Mouse (Mus musculus) bone marrow macrophage, adult 2 months (primary cell): ENCODE data around the gene Col13a1. TPM values are rescaled to one million over a fixed set of nuclear protein-coding genes. Genes with fewer than 3 reads are reported as not detected.

ENCODE experiments used
- H3K27ac ChIP-seq: 2 replicates; pipeline ENCODE4 v1.5.1; 2012; ENCODE audit warnings: low read depth, low read length; ENCODE audit not compliant: insufficient read depth
- H3K4me1 ChIP-seq: 2 replicates; pipeline ENCODE4 v1.6.1; 2012; ENCODE audit warnings: low read length; ENCODE audit not compliant: control insufficient read depth, insufficient read depth
- H3K4me3 ChIP-seq: 2 replicates; pipeline ENCODE4 v1.5.1; 2012; ENCODE audit warnings: mild to moderate bottlenecking, low read length, moderate library complexity; ENCODE audit not compliant: insufficient read depth
- CTCF ChIP-seq: IDR thresholded peaks from 2 replicates; pipeline ENCODE4 v1.5.1; 2012; ENCODE audit warnings: low read depth, mild to moderate bottlenecking, low read length, moderate library complexity
- POLR2A ChIP-seq: IDR thresholded peaks from 2 replicates; pipeline ENCODE4 v1.6.1; 2012; ENCODE audit warnings: mild to moderate bottlenecking, low read depth, low read length, borderline replicate concordance
- polyA plus RNA-seq: library from polyadenylated mRNA; stranded (reverse); fragments of >200 nt; gene quantifications from 2 replicates; pipeline ENCODE4 v1.2.4, GENCODE M21; 2012; ENCODE audit not compliant: missing spikeins, insufficient read depth, insufficient read length

Col13a1 gene
- polyA plus RNA-seq, 1 experiment: not detected

DNA sequence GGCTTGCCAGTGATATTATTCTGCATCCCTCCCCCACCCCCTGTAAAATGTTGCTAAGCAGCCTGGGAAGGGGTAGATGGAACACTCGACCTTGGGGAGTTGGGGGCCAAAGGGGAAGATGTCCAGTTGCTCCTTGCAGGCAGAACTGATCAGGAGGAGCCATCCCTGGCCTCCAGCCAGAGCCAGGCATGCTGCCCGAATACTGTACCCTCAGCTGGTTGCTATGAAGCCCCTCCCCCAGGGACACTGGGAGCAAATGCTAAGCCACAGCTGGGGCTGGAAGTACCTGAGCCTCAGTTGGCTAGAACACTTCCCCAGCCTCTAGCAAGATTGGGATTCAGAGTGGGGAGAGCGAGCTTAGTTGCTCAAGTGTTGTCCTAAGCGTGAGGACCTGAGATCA, 6.9 kb downstream of the Col13a1 start:
- no peak overlapping the region for H3K27ac ChIP-seq
- no peaks in the 10 kb centered on the region for H3K4me1 ChIP-seq
- no peak overlapping the region for H3K4me3 ChIP-seq
- TF ChIP-seq CTCF: no peak

DNA sequence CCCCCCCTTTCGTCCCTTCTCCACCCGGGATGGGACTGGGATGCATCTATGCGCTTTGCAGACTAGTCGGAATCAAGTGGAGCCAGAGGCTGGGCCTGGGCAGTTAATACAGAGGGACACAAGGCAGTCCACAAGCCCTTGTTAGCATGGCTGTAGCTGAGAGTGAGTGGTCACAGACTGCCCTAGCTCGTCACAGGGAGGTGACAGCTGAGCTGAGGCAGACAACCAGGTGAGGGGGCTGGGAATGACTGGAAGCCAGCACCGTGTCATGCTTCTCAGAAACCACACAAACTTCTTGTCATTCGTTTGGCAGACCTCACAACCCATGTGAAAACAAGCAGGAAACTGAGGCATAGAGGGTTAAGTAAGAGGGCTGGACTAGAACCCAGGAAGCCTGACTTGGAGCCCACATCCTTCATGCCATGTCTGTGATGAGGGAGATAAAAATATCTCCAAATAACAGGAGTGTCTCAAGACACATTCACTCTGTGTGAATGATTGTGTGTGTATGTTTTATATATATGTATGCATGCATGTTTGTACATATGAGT, 10.8 kb downstream of the Col13a1 start:
- Histone ChIP-seq H3K4me1 (no peaks in the 10 kb centered on the region), H3K4me3 (no peak overlapping the region), H3K27ac (no peak overlapping the region)
- TF ChIP-seq POLR2A: no peak
- no peak for TF ChIP-seq CTCF

DNA sequence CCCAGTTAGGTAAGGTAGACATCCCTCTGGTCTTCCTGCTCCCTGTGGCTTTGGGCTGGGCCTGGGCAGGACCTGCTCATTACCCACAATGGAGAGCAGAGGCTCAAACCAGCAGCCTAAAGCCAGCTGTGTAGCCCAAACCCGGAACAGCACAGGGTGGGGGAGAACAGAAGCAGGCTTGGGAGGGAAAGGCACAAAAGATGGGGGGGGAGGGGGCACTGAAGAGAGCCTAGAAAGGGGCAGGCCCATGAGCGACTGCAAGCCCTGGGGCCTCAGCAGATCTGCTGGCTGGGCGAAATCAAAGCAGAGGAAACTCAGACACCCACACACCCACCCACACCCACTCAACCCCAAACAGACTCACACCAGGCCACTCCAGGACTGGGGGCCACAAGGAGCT, 11.7 kb downstream of the Col13a1 start:
- Histone ChIP-seq H3K27ac (no peak overlapping the region), H3K4me1 (no peaks in the 10 kb centered on the region), H3K4me3 (no peak overlapping the region)
- TF ChIP-seq POLR2A: no peak
- TF ChIP-seq CTCF: no peak

DNA sequence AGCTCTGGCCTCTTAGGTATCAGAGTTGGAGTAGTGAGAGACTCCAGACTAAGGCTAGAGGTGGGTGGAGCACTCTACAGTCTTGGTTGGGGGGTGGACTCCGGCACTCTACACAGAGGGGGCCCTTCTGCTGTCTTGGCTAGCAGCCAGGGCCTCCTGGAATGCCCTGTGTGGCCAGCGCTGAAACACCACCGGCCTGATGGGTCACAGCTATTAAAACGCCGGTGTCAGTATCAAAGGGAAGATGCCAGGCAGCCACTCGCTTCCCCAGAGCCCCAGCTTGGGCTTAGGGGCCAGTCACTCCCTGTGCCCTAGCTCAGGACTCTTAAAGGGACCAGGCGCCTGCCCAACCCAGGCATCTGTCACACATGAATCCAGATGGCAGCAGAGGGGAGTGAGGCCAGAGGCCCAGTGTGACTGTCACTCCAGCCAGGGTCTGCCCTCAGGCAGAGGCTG, 13.5 kb downstream of the Col13a1 start:
- no peak overlapping the region for H3K27ac ChIP-seq
- no peak for TF ChIP-seq POLR2A
- no peak for TF ChIP-seq CTCF
- no peak overlapping the region for H3K4me3 ChIP-seq
- no peaks in the 10 kb centered on the region for H3K4me1 ChIP-seq

DNA sequence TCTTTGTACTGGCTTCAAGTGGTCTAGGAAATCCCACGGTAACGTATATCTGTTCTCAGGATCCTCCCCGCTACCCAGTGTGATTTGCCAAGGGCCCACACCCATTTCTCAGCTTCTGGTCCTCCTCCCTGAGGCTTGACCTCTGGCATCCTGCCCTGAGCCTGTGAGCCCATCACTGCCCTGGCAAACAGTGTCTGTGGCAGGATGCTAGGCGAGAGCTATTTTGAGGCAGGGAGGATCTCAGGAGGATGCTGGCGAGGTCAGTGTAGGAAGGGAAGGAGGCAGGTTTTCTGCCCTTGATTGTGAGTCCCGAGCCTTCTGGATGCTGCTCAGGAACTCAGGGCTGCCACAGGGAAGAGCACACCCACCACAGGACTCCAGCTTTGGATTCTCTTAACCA, 22.2 kb downstream of the Col13a1 start:
- H3K27ac ChIP-seq: no peak overlapping the region
- H3K4me3 ChIP-seq: no peak overlapping the region
- TF ChIP-seq CTCF: no peak
- no peak for TF ChIP-seq POLR2A
- H3K4me1 ChIP-seq: no peaks in the 10 kb centered on the region

DNA sequence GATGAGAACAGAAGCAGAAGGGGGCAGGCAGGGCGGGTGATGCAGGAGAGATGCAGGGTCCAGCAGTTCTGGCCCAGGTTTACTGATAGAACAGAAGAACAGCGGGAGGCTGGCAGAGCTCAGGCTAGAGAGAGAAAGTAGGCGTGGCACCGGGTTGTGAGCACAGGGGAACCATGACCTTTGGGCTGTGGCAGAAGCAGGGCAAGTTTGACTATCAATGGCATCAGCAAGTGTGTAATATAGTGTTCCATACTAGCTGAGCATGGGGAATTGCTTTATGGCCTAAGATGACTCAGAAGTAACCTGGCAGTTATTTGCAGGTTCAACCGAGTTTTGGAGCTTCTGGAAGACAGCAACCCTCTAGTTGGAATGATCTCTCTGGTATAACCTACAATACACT, 25.0 kb downstream of the Col13a1 start:
- TF ChIP-seq POLR2A (no peak), CTCF (no peak)
- Histone ChIP-seq H3K4me3 (no peak overlapping the region), H3K4me1 (no peaks in the 10 kb centered on the region), H3K27ac (no peak overlapping the region)

DNA sequence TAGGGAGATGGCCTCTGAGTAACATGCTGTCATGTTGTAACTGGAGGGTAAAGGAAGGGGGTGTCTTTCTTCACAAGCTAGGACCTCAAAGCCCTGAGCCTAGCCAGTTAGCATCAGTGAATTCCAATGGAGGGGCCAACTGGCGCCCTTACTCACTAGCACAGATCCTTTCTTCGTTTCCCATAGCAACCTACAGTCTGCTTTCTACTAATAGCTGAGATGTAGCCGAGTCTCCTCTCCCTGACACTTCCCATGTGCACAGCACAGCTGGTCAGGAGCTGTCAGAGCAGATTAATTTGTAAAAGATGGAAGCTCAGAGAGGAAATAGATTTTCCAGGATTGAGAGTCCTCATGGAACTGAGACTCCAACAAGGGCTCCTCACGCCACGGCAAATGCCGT, 29.4 kb downstream of the Col13a1 start:
- no peak for TF ChIP-seq CTCF
- no peak for TF ChIP-seq POLR2A
- Histone ChIP-seq H3K27ac (no peak overlapping the region), H3K4me1 (no peaks in the 10 kb centered on the region), H3K4me3 (no peak overlapping the region)

DNA sequence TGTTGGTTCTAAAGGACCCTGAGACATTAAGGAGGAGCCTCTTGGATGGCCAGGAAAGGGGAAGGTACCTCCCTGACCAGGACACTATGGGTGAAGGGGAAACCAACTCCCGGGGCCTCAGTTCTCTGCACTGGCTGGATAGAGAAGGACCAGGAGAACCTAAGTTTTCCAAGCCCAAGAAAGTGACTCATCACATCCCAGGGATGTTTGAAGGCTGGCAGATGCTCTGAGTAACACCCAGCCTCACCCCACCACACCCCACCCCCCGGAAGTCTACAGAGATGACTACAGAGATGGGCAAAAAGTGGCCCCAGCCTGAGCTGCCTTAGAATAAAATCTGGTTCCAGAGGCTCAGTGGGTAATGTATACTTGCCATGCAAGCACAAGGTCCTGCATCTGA, 34.5 kb downstream of the Col13a1 start:
- Histone ChIP-seq H3K4me1 (no peaks in the 10 kb centered on the region), H3K27ac (no peak overlapping the region), H3K4me3 (no peak overlapping the region)
- TF ChIP-seq CTCF (no peak), POLR2A (no peak)

DNA sequence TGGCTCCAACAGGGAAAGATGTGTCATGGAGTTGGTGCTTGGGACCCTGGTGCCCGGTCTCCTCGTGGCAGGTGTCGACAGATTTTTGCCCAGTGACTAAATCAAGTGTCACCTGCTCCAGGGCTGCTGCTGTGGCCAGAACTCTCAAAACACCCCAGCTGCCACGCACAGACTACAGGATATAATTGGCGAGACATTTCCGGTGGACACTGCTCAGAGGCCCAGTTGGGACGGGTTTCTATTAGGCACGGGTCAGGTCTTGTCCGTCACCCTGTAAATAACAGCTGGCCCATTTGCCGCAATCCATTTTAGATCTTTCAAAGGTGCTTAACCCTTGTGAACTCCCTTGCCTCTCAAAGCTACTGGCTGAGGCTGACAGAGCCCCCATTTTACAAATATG, 35.4 kb downstream of the Col13a1 start:
- TF ChIP-seq CTCF (no peak), POLR2A (no peak)
- no peak overlapping the region for H3K27ac ChIP-seq
- H3K4me3 ChIP-seq: no peak overlapping the region

DNA sequence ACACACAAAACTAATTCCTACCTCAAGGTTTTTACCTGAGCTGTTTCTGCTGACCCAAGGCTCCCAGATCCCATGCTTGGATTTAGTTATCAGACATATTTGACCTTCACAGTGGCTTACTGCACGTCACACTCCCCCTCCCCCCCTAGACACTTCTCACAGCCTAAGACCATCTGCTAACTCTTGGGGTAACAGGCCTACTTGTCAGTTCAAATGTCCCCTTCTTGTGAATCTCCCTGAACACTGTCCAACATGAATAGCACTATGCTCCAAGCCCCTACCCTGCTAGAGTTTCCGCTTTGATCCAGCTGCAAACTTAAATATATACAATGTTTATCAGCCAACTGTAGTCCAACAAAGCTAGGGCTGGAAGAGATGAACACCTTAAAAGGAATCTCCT, 36.2 kb downstream of the Col13a1 start:
- Histone ChIP-seq H3K4me1 (no peaks in the 10 kb centered on the region), H3K27ac (no peak overlapping the region)
- no peak for TF ChIP-seq POLR2A
- TF ChIP-seq CTCF: no peak

More for the DNA sequence above, 35.4 kb downstream of the Col13a1 start:
- H3K4me1 ChIP-seq: no peaks in the 10 kb centered on the region

DNA sequence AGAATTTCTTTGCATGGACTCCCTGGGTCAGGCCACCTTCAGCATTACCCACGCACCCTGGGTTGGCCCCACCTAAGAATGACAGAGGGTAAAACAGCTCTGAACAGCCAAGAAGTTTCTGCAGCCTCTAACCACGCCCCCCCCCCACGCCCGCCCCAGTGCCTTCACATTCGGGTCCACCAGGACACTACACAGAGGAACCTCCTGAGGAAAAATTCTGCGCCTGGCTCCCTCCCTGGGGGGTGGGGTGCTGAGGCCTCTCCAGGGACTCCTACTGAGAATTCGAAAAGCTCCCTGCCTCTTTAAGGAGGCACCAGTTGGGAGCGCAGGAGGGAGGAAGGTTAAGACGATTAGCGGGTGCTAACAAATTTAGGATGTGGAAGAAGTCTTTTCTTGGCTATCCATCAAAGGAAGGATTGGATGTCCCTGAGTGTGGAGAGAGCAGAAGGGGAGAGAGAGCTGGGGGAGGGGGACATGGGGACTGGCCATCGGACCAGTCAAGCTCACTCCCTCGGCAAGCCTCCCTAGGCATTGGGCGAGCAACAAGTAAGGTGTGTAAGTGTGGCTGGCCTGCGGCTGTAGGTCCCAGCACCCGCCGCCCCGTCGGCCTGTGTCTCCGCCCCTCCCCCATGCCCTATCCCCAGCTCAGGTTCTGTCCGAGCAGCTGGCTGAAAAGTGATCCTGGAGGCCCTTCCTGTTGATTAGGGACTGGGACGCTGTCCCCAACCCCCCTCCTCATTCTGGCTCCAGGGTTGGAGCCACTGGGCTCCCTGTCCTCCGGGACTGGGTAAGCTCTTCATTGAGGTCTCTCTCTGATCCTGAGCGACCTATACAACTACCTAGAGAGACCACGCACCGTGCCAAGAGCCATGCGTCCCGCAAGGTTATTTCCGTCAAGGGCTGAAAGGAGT, 42.4 kb downstream of the Col13a1 start:
- no peak for TF ChIP-seq CTCF
- TF ChIP-seq POLR2A: no peak

More for the DNA sequence above, 36.2 kb downstream of the Col13a1 start:
- no peak overlapping the region for H3K4me3 ChIP-seq

More for the DNA sequence above, 42.4 kb downstream of the Col13a1 start:
- no peaks in the 10 kb centered on the region for H3K4me1 ChIP-seq
- H3K27ac ChIP-seq: no peak overlapping the region
- H3K4me3 ChIP-seq: no peak overlapping the region
